Mouse (Mus musculus) liver, adult 2 months (tissue): ENCODE measurements around the gene Mkks.

Source experiments
- CTCF ChIP-seq: fragments of 200-500 bp; IDR thresholded peaks from 2 replicates; pipeline ENCODE4 v1.5.1; 2011; ENCODE audit warnings: low read depth, low read length, control low read depth
- POLR2A ChIP-seq: fragments of 200-500 bp; IDR thresholded peaks from 2 replicates; pipeline ENCODE4 v1.6.1; 2011; ENCODE audit warnings: low read length, control low read depth; ENCODE audit not compliant: insufficient read depth; ENCODE audit errors: extremely low read depth

DNA sequence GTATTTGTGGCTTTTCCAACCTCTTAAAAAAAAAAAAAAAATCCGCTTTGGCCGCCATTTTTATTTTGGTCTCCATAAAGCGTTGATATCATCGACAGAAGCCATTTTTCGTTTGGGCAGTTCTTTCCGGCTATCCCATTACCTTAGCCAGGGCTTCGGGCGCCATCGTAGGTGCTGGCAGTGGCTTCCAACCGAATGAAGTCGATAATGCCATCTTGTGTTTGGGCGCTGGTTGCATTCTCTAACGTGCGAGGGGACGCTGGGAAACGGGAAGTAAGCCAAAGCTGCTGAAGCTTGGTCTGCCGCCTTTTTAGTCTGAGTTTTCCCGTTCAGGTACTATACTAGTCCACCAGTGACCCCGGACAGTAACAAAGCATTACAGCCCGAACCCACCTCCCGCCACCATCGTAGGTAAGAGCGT lies 772 bp upstream of the Mkks start:
- TF ChIP-seq CTCF (no peak), POLR2A (no peak)
